ENCODE assay signal across 13 mouse cellular contexts in genomic region chr5:99845565-99846255, GRCm38 (mm10).
A peak's percentile ranks its signal among the peaks of the same experiment; 100 is the strongest.
DNase-seq lines count a peak whose midpoint lies in the region; ATAC-seq and TF ChIP-seq lines count a peak whose summit lies in the region.
"Had no signal": no experiment of that assay in that cellular context is flagged by ENCODE, and none has a peak within 500 bp of the region (broad histone marks: within the 10 kb centered on the region; RNA-seq: fewer than 3 reads in every experiment).

No protein-coding gene starts in this region.

- H3K9me3 ChIP-seq in forebrain, embryonic 10.5 days, result no peaks in the 10 kb centered on the region
- H3K9me3 ChIP-seq in forebrain, embryonic 11.5 days (ENCODE audit: control insufficient read depth, low read length), result no peaks in the 10 kb centered on the region
- no peaks in the 10 kb centered on the region for H3K9me3 ChIP-seq in hindbrain, postnatal 0 days (ENCODE audit: low read length)
- H3K9me3 ChIP-seq: embryonic facial prominence, embryonic 15.5 days had no signal

- no peak for DNase-seq in forebrain, embryonic 10.5 days (ENCODE audit: extremely low spot score, low spot score)
- no peak for DNase-seq in forebrain, embryonic 11.5 days (ENCODE audit: low spot score)
- DNase-seq in brain, embryonic 14.5 days (ENCODE audit: low read depth), result peak; percentile 72
- DNase-seq in cerebellum, postnatal 25 days, result peak; percentile 56 to 64
- DNase-seq in hindbrain, postnatal 0 days (ENCODE audit: low spot score), result peak; percentile 61
- DNase-seq in MN1 (ENCODE audit: low spot score), result no peak
- no peak for DNase-seq in urinary bladder, adult 18-20 months (ENCODE audit: low spot score in 2 of 2)
- DNase-seq in layer of hippocampus, postnatal 10 days (ENCODE audit: low spot score in 2 of 2), result no peak
- DNase-seq: adrenal gland, adult 8-10 months; heart, adult 18-20 months; heart, postnatal 14 days; spleen, adult 18-20 months had no signal

- H3K9ac ChIP-seq in forebrain, embryonic 11.5 days (ENCODE audit: low read length), result no peak overlapping the region
- H3K9ac ChIP-seq in hindbrain, postnatal 0 days (replicated peaks; ENCODE audit: low read length), result no peak overlapping the region
- H3K9ac ChIP-seq: embryonic facial prominence, embryonic 15.5 days had no signal

- peak overlapping the region; percentile 63; the same call in 1 of the 2 replicates for H3K27ac ChIP-seq in forebrain, embryonic 10.5 days
- H3K27ac ChIP-seq in forebrain, embryonic 11.5 days (ENCODE audit: low read depth, low read length), result no peak overlapping the region
- H3K27ac ChIP-seq in hindbrain, postnatal 0 days, result no peak overlapping the region
- H3K27ac ChIP-seq: embryonic facial prominence, embryonic 15.5 days had no signal

- no peaks in the 10 kb centered on the region for H3K36me3 ChIP-seq in forebrain, embryonic 10.5 days (replicated peaks)
- no peaks in the 10 kb centered on the region for H3K36me3 ChIP-seq in forebrain, embryonic 11.5 days (ENCODE audit: control insufficient read depth, insufficient read depth, low read length)
- no peaks in the 10 kb centered on the region for H3K36me3 ChIP-seq in hindbrain, postnatal 0 days (ENCODE audit: insufficient read depth, low read length)
- H3K36me3 ChIP-seq: embryonic facial prominence, embryonic 15.5 days had no signal

- no peak for ATAC-seq in forebrain, embryonic 11.5 days (replicated peaks; ENCODE audit: low FRiP score)
- peak; percentile 51; the same call in 1 of the 2 replicates for ATAC-seq in hindbrain, postnatal 0 days

- H3K4me2 ChIP-seq in forebrain, embryonic 11.5 days (ENCODE audit: low read depth, low read length, severe bottlenecking), result no peak overlapping the region
- no peak overlapping the region for H3K4me2 ChIP-seq in hindbrain, postnatal 0 days (ENCODE audit: low read depth, low read length)
- H3K4me2 ChIP-seq: embryonic facial prominence, embryonic 15.5 days had no signal

- H3K4me3 ChIP-seq in forebrain, embryonic 10.5 days, result no peak overlapping the region
- no peak overlapping the region for H3K4me3 ChIP-seq in forebrain, embryonic 11.5 days (ENCODE audit: low read depth, low read length)
- no peak overlapping the region for H3K4me3 ChIP-seq in hindbrain, postnatal 0 days (ENCODE audit: low read length)
- H3K4me3 ChIP-seq: embryonic facial prominence, embryonic 15.5 days had no signal

- no peaks in the 10 kb centered on the region for H3K27me3 ChIP-seq in forebrain, embryonic 10.5 days (ENCODE audit: poor library complexity, severe bottlenecking)
- no peaks in the 10 kb centered on the region for H3K27me3 ChIP-seq in forebrain, embryonic 11.5 days (ENCODE audit: control insufficient read depth, insufficient read depth, low read length)
- no peaks in the 10 kb centered on the region for H3K27me3 ChIP-seq in hindbrain, postnatal 0 days (ENCODE audit: insufficient read depth, low read length)
- H3K27me3 ChIP-seq: embryonic facial prominence, embryonic 15.5 days had no signal

- TF ChIP-seq POLR2A in brain, embryonic 14.5 days (IDR thresholded peaks at IDR 0.05; ENCODE audit: borderline replicate concordance, extremely low read depth, insufficient read depth, insufficient read length, poor library complexity, severe bottlenecking), result no peak

- no peak for TF ChIP-seq CTCF in brain, embryonic 14.5 days (IDR thresholded peaks at IDR 0.05; ENCODE audit: borderline replicate concordance, extremely low read depth, insufficient read depth, insufficient read length)
- TF ChIP-seq CTCF in hindbrain, postnatal 0 days (IDR thresholded peaks at IDR 0.05; ENCODE audit: low read depth), result no peak

- H3K4me1 ChIP-seq in forebrain, embryonic 10.5 days, result peaks cover 8% of the 10 kb centered on the region
- no peaks in the 10 kb centered on the region for H3K4me1 ChIP-seq in forebrain, embryonic 11.5 days (replicated peaks; ENCODE audit: control insufficient read depth, insufficient read depth, low read length)
- no peaks in the 10 kb centered on the region for H3K4me1 ChIP-seq in hindbrain, postnatal 0 days (ENCODE audit: insufficient read depth, low read length)

- WGBS in forebrain, embryonic 10.5 days, result 82% methylated on average over 11 of the region's 11 CpGs
- 70% methylated on average over 11 of the region's 11 CpGs for WGBS in forebrain, embryonic 11.5 days
- WGBS in hindbrain, postnatal 0 days, result 48% methylated on average over 11 of the region's 11 CpGs

Comparison
In these comparisons a context has a peak if more than half of its experiments do, and no peak if none do; other contexts are left out.
1. DNase-seq: peak in brain, embryonic 14.5 days (single experiment), cerebellum, postnatal 25 days (2 of 2) and hindbrain, postnatal 0 days (single experiment); none in forebrain, embryonic 10.5 days (single experiment), forebrain, embryonic 11.5 days (single experiment), MN1 (single experiment), urinary bladder, adult 18-20 months (0 of 2) and layer of hippocampus, postnatal 10 days (0 of 2).